Mouse (Mus musculus) hindbrain, embryonic 11.5 days (tissue): ENCODE results near the gene Hoxa7. TPM values are rescaled to one million over a fixed set of nuclear protein-coding genes. Genes with fewer than 3 reads are reported as not detected.
A peak's percentile ranks its signal among the peaks of the same experiment; 100 is the strongest.

Experiments used
- ATAC-seq: fragments of 200-750 bp; cut with Nextera tagmentation; 2 replicates; pipeline ENCODE4 v1.8.0; 2017; ENCODE audit warnings: mild to moderate bottlenecking, moderate TSS enrichment, moderate library complexity; ENCODE audit not compliant: low FRiP score
- DNase-seq: peaks from one replicate; pipeline ENCODE4 v3.0.0-alpha.2; 2015; ENCODE audit warnings: low spot score
- H3K27ac ChIP-seq: fragments of 300-500 bp; sonication (generic); 2 replicates; pipeline ENCODE4 v1.5.1; 2014; ENCODE audit warnings: mild to moderate bottlenecking, low read depth, low read length
- H3K27me3 ChIP-seq: fragments of 300-500 bp; sonication (generic); 2 replicates; pipeline ENCODE4 v1.6.1; 2014; ENCODE audit warnings: mild to moderate bottlenecking, low read length, moderate library complexity, mixed read lengths; ENCODE audit not compliant: control insufficient read depth, insufficient read depth
- H3K36me3 ChIP-seq: fragments of 300-500 bp; sonication (generic); 2 replicates; pipeline ENCODE4 v1.6.1; 2014; ENCODE audit warnings: mild to moderate bottlenecking, low read length, moderate library complexity, mixed read lengths; ENCODE audit not compliant: control insufficient read depth, insufficient read depth
- H3K4me1 ChIP-seq: fragments of 300-500 bp; sonication (generic); replicated peaks from 2 replicates; pipeline ENCODE4 v1.6.1; 2014; ENCODE audit warnings: low read length, mixed read lengths; ENCODE audit not compliant: control insufficient read depth, insufficient read depth
- H3K4me2 ChIP-seq: fragments of 300-500 bp; sonication (generic); replicated peaks from 2 replicates; pipeline ENCODE4 v1.6.1; 2014; ENCODE audit warnings: mild to moderate bottlenecking, low read depth, low read length
- H3K4me3 ChIP-seq: fragments of 300-500 bp; sonication (generic); 2 replicates; pipeline ENCODE4 v1.5.1; 2014; ENCODE audit warnings: low read depth, low read length
- H3K9ac ChIP-seq: fragments of 300-500 bp; sonication (generic); 2 replicates; pipeline ENCODE4 v1.6.1; 2014; ENCODE audit warnings: low read depth, low read length
- H3K9me3 ChIP-seq: fragments of 300-500 bp; sonication (generic); 2 replicates; pipeline ENCODE4 v1.6.1; 2016; ENCODE audit warnings: low read length; ENCODE audit not compliant: control insufficient read depth
- WGBS: fragments of 180-500 bp; shearing (Covaris S2); extraction: QIAGEN DNeasy Blood & Tissue Kit; methylation state at CpG from one replicate; pipeline ENCODE4 v1.1.7; 2014; 5-methylcytosine and 5-hydroxymethylcytosine counted together
- polyA plus RNA-seq: library from polyadenylated mRNA; unstranded; fragments of >200 nt; fragmentation: Nextera tagmentation; extraction: Ambion mirVana; gene quantifications from 2 replicates; pipeline ENCODE4 v1.2.1, GENCODE M21; 2014

Gene Hoxa7
- polyA plus RNA-seq, 1 experiment from 2014 or later, result 0.34 TPM

GRCm38 (mm10) chr6:52176391-52176790 lies 45.3 kb downstream of the Hoxa7 start:
- peaks cover 65% of the 10 kb centered on the region for H3K27me3 ChIP-seq

GRCm38 (mm10) chr6:52175864-52176263 lies 45.8 kb downstream of the Hoxa7 start:
- Histone ChIP-seq H3K4me1 (peaks cover 4% of the 10 kb centered on the region; the same call in 1 of the 2 replicates), H3K9ac (peak overlapping the region; percentile 97), H3K27me3 (peaks cover 65% of the 10 kb centered on the region), H3K27ac (peak overlapping the region; percentile 99), H3K36me3 (no peaks in the 10 kb centered on the region), H3K4me2 (peak overlapping the region; percentile 55), H3K4me3 (peak overlapping the region; percentile 76), H3K9me3 (no peaks in the 10 kb centered on the region)
- peak; percentile 66 for ATAC-seq
- peak; percentile 78 for DNase-seq
- WGBS, result 0% methylated on average over 5 of the region's 35 CpGs

More at GRCm38 (mm10) chr6:52176391-52176790, 45.3 kb downstream of the Hoxa7 start:
- no peaks in the 10 kb centered on the region for H3K9me3 ChIP-seq
- WGBS, result under 1% methylated on average over 6 of the region's 6 CpGs
- ATAC-seq (no peak; the same call in 1 of the 2 replicates), DNase-seq (peak; percentile 73)
- H3K36me3 ChIP-seq, result no peaks in the 10 kb centered on the region
- peak overlapping the region; percentile 76 for H3K4me3 ChIP-seq
- peak overlapping the region; percentile 97 for H3K9ac ChIP-seq
- H3K4me1 ChIP-seq, result 0 out of 2 replicates have a peak, but pooled peaks cover 3% of the 10 kb centered on the region
- H3K27ac ChIP-seq, result peak overlapping the region; percentile 99
- peak overlapping the region; percentile 55 for H3K4me2 ChIP-seq

- Histone ChIP-seq H3K27ac (peak overlapping the region; percentile 99), H3K36me3 (no peaks in the 10 kb centered on the region), H3K4me2 (peak overlapping the region; percentile 55), H3K4me3 (peak overlapping the region; percentile 76), H3K9me3 (no peaks in the 10 kb centered on the region), H3K9ac (peak overlapping the region; percentile 97), H3K27me3 (peaks cover 63% of the 10 kb centered on the region), H3K4me1 (peaks cover 8% of the 10 kb centered on the region; the same call in 1 of the 2 replicates)
- peak; percentile 58 for ATAC-seq
- peak; percentile 81 for DNase-seq
- WGBS, result under 1% methylated on average over 34 of the region's 41 CpGs
These were observed 46.5 kb downstream of the Hoxa7 start for GRCm38 (mm10) chr6:52174968-52175751.

- no peak for ATAC-seq
- DNase-seq, result no peak
- Histone ChIP-seq H3K9me3 (no peaks in the 10 kb centered on the region), H3K36me3 (no peaks in the 10 kb centered on the region), H3K27ac (peak overlapping the region; percentile 85), H3K9ac (peak overlapping the region; percentile 60), H3K4me3 (peak overlapping the region; percentile 76), H3K4me1 (peaks cover 8% of the 10 kb centered on the region; the same call in 1 of the 2 replicates), H3K4me2 (peak overlapping the region; percentile 88), H3K27me3 (peaks cover 58% of the 10 kb centered on the region)
- 2% methylated on average over 4 of the region's 4 CpGs for WGBS
These were observed 48.0 kb downstream of the Hoxa7 start for GRCm38 (mm10) chr6:52173648-52174047.

GRCm38 (mm10) chr6:52172501-52172900 lies 49.2 kb downstream of the Hoxa7 start:
- H3K4me1 ChIP-seq, result peaks cover 8% of the 10 kb centered on the region; the same call in 1 of the 2 replicates
- ATAC-seq, result peak; percentile 62
- H3K9me3 ChIP-seq, result no peaks in the 10 kb centered on the region

GRCm38 (mm10) chr6:52171938-52172337 lies 49.7 kb downstream of the Hoxa7 start:
- H3K27ac ChIP-seq, result peak overlapping the region; percentile 100
- no peaks in the 10 kb centered on the region for H3K36me3 ChIP-seq
- H3K4me3 ChIP-seq, result peak overlapping the region; percentile 76
- ATAC-seq (no peak), DNase-seq (no peak)
- no peaks in the 10 kb centered on the region for H3K9me3 ChIP-seq
- H3K27me3 ChIP-seq, result peaks cover 54% of the 10 kb centered on the region
- H3K4me2 ChIP-seq, result peak overlapping the region; percentile 88
- peak overlapping the region; percentile 68 for H3K9ac ChIP-seq
- 11% methylated on average over 7 of the region's 7 CpGs for WGBS
- H3K4me1 ChIP-seq, result peaks cover 8% of the 10 kb centered on the region; the same call in 1 of the 2 replicates

More at GRCm38 (mm10) chr6:52172501-52172900, 49.2 kb downstream of the Hoxa7 start:
- H3K4me3 ChIP-seq, result peak overlapping the region; percentile 76
- H3K27me3 ChIP-seq, result peaks cover 56% of the 10 kb centered on the region
- WGBS, result under 1% methylated on average over 35 of the region's 35 CpGs
- H3K36me3 ChIP-seq, result no peaks in the 10 kb centered on the region
- peak overlapping the region; percentile 88 for H3K4me2 ChIP-seq
- peak; percentile 94 for DNase-seq
- H3K9ac ChIP-seq, result peak overlapping the region; percentile 68
- peak overlapping the region; percentile 100 for H3K27ac ChIP-seq

GRCm38 (mm10) chr6:52171331-52171730 lies 50.3 kb downstream of the Hoxa7 start:
- Histone ChIP-seq H3K36me3 (no peaks in the 10 kb centered on the region), H3K9ac (peak overlapping the region; percentile 68), H3K4me2 (peak overlapping the region; percentile 88), H3K4me1 (peaks cover 8% of the 10 kb centered on the region; the same call in 1 of the 2 replicates), H3K9me3 (no peaks in the 10 kb centered on the region), H3K27ac (peak overlapping the region; percentile 100), H3K27me3 (peaks cover 54% of the 10 kb centered on the region), H3K4me3 (peak overlapping the region; percentile 76)
- ATAC-seq, result no peak; the same call in 1 of the 2 replicates
- WGBS, result 1% methylated on average over 4 of the region's 4 CpGs
- DNase-seq, result no peak

GRCm38 (mm10) chr6:52170898-52171223 lies 50.8 kb downstream of the Hoxa7 start:
- peak overlapping the region; percentile 88 for H3K4me2 ChIP-seq
- peaks cover 52% of the 10 kb centered on the region for H3K27me3 ChIP-seq
- no peak for ATAC-seq
- peak overlapping the region; percentile 68 for H3K9ac ChIP-seq
- no peaks in the 10 kb centered on the region for H3K36me3 ChIP-seq
- peak overlapping the region; percentile 76 for H3K4me3 ChIP-seq
- no peak for DNase-seq
- peaks cover 8% of the 10 kb centered on the region; the same call in 1 of the 2 replicates for H3K4me1 ChIP-seq
- peak overlapping the region; percentile 100 for H3K27ac ChIP-seq
- H3K9me3 ChIP-seq, result no peaks in the 10 kb centered on the region
- 15% methylated on average over 5 of the region's 5 CpGs for WGBS
